Mouse (Mus musculus) testis, adult 2 months (tissue): ENCODE measurements around the gene Morn3.

ENCODE experiments used
- CTCF ChIP-seq: fragments of 200-500 bp; IDR thresholded peaks from 2 replicates; pipeline ENCODE4 v1.5.1; 2012; ENCODE audit warnings: low read depth, mild to moderate bottlenecking, inconsistent platforms, low read length, moderate library complexity; ENCODE audit not compliant: control insufficient read depth, insufficient read depth, insufficient replicate concordance
- POLR2A ChIP-seq: fragments of 200-500 bp; IDR thresholded peaks from 2 replicates; pipeline ENCODE4 v1.6.1; 2012; ENCODE audit warnings: low read depth, mild to moderate bottlenecking, inconsistent platforms, low read length, moderate library complexity; ENCODE audit not compliant: control insufficient read depth

DNA sequence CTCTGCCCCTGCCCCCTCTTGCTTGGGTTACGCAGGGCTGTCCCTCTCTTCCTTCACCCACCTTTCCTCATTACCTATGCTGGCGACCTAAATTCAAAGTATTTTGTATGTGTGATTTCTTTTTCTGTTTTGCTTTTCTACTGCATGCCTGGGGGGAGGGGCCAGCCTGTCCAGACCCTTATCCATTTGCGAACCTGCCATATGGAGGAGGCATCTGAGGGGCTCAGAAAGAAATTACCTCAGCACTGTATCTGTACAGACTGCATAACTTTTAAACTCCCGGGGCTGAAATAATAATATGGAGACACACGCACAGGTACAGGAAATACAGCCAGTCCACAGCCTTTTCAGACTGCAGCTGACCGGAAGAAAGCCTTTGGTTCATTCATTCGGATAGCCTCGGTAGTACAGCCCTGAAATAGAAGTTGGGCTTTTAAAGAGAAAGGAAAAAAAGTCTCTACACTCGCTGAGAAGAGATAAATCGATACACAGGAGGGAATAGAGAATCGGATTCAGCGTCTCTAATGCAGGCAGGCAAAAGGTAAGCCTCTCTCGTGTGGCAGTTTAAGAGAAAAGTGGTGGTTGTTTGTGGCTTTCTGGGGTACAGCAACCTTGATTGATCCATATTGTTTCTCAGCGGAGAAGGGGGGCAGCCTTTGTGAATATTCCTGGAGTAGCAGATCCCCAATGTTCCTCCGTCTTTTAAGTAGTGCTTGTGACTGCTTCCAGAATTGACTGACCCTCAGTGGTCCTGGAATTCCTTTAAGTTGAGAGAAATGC is 57.1 kb downstream of the Morn3 start, which contains the start of gene Kdm2b:
- TF ChIP-seq CTCF (no peak), POLR2A (no peak)
